Mouse (Mus musculus): Measurements from ENCODE around the gene Map2k7. TPM values are rescaled to one million over a fixed set of nuclear protein-coding genes. Genes with fewer than 3 reads are reported as not detected.

Gene Map2k7
- 15.6 and 18.7 TPM in 2 replicates for polyA plus RNA-seq (2012; rRNA removed)

DNA sequence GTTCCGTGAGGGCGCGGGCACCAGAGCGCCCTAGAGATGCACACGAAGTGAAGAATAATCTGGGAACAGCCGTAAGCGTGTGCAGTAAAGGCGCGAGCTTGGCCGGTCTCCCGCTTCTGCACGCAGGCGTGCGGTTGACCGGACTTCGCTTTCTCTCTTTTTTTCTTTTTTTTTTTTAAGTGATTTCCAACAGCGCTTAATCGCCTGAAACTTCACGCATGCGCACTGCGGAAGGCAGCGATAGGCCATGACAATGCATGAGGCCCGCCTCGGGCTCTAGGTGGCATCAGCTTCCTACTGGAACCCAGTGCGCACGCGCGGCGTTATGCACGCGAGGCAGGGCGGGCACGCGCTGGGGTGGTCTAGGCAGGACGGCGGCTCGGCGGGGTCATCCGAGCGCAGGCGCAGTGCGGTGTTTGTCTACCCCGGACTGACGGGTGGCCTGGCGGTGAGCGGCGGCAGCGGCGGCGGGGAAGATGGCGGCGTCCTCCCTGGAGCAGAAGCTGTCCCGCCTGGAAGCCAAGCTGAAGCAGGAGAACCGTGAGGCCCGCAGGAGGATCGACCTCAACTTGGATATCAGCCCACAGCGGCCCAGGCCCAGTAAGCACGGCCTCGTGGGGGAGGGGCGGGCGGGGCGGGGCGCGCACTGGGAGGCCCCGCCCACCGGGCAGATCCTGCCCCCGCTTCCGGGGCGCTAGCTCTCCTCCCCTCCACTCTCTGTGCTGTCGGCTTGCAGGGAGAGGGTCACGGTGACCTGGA lies at the start of gene Map2k7, which contains the start of gene Gm49320:
Gene Map2k7, plus strand, starts transcription at position 307 of the 759 bp plus-strand sequence.
Gene Gm49320, plus strand, starts transcription at position 432 of the 759 bp plus-strand sequence.
- under 1% methylated on average over 62 of the region's 71 CpGs for WGBS
- peak; percentile 92 for DNase-seq (ENCODE audit: low read depth, low spot score)

DNA sequence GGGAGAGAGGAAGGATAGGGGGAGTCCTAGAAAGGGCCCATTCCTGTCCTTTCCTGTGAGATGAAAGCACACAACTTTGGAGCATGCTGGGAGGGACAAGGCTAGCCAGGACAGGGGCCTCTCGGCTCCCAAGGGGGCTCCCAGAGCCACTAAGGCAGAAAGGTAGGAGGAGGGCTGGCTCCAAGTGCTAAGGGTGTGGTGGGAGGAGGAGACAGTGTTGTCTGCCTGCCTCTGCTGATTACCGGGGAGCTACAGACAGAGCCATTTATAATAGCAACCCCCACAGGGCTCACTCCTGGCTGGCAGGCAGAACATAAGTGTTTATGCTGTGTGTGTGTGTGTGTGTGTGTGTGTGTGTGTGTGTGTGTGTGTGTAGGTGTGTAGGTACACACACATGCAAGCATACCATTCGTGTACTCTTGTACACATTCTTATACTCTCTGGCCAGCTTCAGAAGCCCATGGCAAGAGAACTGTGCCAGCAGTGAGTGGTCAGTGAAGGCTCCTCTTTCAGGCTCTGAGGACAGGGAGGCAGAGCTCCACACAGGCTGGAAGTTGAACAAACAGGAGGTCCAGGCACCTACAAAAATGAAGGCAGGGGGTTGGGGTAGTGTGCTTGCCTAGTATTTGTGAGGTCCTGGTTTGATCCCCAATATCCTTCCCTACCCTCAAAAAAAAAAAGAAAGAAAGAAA lies 49.4 kb upstream of the Map2k7 start:
- WGBS: 40% methylated on average over 3 of the region's 3 CpGs

DNA sequence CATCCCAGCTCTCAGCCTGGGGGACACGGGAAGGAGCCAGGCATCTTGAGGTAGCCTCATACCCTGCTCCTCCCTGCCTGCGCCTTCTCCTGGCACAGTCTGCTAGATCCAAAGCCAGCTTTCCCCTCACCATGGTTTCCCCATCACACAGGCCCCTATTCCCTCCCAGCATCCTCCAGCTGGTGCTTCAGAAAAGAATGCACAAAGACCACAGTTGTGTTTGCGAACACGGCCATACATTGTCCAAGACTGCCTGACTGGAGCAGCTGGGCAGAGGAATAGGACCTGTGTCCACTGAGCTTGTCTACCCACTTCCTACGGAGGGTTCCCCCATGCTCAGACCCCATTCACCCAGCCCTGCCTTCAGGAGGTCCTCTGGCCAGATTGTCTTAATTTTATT lies 46.2 kb upstream of the Map2k7 start:
- WGBS: 78% methylated on average over 5 of the region's 5 CpGs
- no peak for DNase-seq (ENCODE audit: low read depth, low spot score)

More for the DNA sequence above, 49.4 kb upstream of the Map2k7 start:
- DNase-seq (ENCODE audit: low read depth, low spot score): no peak

DNA sequence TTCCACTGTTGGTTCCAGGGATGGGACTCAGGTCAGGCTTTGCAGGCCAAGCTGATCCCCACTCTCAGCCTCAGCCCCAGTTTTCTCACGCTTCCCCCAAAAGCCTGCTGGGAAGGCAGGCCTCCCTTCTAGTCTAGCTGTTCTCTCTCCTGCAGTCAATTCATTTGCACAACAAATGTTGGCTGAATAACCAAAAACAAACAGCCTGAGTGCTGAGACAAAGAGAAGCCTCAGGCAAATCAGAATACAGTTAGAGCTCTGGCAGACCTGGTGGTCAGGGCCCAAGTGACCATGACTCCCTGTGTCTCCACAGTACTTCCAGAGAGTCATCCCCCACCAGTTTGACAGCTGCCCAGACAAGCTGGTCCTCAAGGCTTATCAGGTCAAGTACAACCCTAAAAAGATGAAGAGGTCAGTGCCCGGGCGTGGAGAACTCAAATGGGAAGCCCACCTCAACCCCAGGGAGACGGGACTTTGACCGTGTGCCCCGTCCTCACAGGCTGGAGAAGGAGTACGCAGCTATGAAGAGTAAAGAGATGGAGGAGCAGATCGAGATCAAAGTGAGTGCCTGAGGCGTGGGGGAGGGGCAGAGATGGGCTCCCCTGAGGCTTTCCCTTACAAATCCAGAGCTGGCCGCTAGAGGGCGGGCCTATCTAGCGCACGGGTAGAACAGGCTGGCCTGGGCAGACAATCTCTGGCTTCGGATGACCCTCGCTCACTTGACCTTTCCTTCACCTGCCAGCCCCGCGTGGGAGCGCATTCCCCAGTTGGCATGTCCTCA lies 45.5 kb upstream of the Map2k7 start:
- DNase-seq (ENCODE audit: low read depth, low spot score): no peak
- 19% methylated on average over 18 of the region's 18 CpGs for WGBS

DNA sequence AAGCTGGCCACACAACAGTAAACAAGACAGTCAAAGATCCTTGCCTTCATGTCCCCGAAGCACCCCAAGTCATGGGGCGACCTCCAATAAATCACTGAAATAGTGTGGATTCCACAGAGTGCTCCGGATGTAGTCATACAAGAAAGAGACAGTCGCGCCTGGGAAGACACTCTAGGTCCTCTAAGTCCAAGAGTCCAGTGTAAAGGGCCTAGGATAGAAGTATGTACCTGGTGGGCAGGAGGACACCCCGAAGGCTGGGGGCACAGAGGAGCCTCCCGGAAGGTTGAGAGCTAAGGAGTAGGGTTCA lies 45.0 kb upstream of the Map2k7 start:
- 46% methylated on average over 7 of the region's 7 CpGs for WGBS
- no peak for DNase-seq (ENCODE audit: low read depth, low spot score)

DNA sequence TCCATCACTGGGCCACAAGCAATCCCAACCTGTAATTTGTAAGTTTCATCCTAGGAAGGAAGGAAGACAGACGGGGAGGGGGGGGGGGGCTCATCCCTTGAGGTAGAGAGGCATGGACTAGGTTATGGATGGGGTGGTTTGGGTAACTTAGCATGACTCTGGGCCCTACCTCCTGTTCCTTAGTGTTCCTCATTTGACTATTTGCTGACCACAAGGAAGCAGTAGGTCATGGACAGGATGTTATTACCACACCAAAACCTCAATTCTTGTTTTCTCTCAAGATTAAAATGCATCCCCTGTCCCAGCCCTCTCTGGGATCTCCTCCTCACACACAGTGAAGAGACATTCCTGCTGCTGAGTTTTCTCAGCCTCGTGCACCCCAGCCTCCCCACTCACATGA lies 37.2 kb upstream of the Map2k7 start:
- DNase-seq (ENCODE audit: low read depth, low spot score): no peak
- WGBS: 75% methylated on average over 2 of the region's 2 CpGs

DNA sequence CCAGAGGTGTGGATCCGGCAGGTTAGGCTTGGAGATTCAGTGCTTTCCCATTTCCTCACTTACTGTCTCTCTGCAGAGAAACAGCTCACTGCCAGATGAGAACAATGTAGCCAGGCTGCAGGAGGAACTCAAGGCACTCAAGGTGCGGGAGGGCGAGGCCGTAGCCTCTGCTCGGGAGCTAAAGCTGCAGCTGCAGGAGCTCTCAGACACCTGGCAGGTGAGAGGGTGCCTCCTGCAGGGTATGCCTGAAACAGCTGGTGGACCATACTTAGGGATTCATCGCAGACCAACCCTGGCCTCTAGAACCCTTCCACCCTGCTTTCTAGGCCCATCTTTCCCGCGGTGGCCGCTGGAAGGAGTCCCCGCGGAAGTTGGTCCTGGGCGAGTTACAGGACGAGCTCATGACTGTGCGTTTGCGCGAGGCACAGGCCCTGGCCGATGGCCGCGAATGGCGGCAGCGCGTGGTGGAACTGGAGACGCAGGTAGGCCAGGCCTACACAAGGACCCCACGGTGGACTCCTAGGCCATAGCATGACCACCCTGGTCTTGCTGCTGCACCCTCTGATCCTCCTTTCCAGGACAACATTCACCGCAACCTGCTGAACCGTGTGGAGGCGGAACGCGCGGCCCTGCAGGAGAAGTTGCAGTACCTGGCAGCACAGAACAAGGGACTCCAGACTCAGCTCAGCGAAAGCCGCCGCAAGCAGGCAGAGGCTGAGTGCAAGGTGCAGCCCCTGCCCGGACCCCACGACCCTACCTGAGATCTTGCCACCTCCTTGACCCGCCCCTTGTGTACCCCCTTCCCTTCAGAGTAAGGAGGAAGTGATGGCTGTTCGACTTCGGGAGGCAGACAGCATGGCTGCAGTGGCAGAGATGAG lies 33.1 kb upstream of the Map2k7 start:
- WGBS: 72% methylated on average over 38 of the region's 38 CpGs
- no peak for DNase-seq (ENCODE audit: low read depth, low spot score)

DNA sequence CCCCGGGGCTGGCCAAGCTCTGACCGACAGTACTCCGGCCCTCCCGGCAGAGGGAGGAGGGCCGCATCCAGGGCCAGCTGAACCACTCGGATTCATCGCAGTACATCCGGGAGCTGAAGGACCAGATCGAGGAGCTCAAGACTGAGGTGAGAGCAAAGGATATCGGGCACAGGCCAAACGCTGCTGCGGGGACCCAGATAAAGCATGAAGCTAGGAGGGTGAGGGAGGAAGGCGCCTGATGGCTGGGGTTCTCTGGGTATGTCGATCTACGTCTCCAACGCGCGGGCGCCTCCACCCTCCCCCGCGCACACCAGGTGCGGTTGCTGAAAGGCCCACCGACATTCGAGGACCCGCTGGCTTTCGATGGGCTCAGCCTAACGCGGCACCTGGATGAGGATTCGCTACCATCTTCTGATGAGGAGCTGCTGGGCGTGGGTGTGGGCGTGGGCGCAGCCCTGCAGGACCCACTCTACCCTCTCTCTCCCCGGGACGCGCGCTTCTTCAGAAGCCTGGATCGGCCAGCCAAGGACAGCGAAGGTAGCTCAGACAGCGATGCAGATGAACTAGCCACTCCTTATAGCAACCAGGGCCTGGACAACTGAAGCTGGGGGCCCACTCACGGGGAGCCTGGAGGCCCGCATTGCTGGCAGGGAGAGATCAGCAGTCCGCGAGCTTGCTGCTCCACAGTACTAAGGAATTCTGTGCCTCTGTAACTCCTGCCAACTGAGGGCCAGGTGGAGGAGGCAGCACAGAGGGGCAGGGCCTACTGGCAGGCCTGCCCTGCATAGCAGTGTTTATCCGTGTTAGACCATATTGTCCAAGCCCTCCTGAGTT lies 32.1 kb upstream of the Map2k7 start:
- 62% methylated on average over 44 of the region's 44 CpGs for WGBS

DNA sequence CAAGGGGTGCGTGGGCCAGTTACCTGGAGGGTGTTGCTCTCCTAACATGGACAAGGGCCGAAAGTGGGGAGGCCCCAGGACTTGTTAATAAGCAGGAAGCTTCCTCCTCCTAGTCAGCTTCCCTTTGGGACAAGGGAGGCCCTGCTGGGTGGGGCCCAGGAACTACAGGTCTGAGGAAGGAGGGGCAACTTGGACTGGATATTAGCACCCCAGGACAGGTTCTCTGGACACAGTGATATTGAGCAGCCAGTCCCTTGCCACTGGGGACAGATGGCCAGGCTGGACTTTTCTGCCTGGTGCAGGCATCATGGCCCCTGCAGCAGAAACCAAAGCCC lies 31.6 kb upstream of the Map2k7 start:
- 52% methylated on average over 2 of the region's 2 CpGs for WGBS
- DNase-seq (ENCODE audit: low read depth, low spot score): no peak

More for the DNA sequence above, 32.1 kb upstream of the Map2k7 start:
- no peak for DNase-seq (ENCODE audit: low read depth, low spot score)

DNA sequence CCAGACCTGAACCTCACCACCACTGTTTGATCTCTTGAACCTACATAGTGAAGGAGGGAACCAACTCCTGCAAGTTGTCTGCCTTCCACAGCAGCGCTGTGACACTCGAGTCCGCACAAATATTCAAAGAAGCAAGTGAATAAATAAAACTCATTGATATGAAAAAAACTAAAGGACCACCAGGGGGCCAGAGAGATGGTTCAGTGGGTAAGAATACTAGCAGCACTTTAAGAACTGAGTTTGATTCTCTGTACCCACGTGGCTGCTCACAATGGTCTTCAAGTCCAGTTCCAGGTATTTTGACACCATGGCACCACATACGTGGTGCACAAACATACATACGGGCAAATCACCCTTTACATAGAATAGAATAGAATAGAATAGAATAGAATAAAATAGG lies 27.4 kb upstream of the Map2k7 start:
- WGBS: 72% methylated on average over 6 of the region's 6 CpGs
- DNase-seq (ENCODE audit: low read depth, low spot score): no peak

DNA sequence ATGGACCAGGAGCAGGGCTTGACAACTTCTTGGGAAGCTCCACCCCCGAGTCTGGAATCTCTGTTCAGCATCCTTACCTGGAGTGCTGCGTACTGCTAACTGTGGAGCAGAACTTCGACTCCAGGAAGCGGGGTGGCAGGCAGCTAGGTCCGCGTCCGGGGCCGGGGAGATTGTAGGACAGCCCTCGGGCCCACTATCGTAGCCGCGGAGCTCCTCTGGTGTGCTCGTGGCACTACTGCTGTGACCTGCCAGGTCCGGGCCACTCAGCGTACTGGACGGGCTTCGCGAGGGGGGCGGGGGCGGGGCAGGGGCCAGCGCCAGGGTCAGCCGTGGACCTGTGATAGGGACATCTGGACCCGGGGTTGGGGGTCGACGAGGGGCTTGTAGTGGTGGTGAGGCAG lies 25.7 kb upstream of the Map2k7 start:
- no peak for DNase-seq (ENCODE audit: low read depth, low spot score)
- WGBS: 1% methylated on average over 25 of the region's 25 CpGs

DNA sequence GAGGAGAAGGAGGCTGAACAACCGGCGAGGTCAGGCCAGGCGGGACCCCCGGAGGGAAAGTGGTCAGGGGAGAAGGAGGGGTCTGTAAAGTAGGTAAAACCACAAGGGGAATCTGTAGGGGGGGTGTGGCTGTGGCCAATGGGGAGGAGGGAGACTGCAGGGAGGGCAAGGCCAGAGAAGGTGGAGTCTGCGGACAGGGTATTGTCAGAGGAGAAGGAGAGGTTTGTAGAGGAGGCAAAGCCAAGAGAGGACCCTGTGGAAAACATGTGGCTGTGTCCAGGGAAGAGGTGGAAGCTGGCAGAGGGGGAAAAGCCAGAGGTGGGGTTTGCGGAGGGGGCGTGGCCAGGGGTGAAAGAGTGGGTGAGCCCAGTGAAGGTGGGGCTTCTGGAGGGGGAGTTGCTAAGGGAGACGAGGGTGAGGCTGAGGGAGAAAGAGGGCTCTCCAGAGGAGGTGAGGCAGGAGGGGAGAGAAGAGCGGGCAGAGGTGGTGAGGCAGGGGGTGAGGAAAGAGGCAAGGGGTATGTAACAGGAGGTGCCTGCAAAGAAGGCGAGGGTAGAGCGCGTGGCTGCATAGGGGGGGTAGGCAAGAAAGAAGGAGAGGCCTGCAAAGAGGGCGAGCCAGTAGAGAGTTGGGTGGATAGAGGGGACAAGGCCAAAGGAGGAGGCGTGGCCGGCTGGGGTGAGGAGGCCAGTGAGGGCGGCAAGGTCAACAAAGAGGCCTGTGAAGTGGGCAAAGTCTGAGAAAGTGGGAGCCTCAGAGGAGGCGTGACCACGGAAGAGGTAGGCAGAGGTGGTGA lies 25.1 kb upstream of the Map2k7 start:
- DNase-seq (ENCODE audit: low read depth, low spot score): no peak
- 3% methylated on average over 18 of the region's 18 CpGs for WGBS

DNA sequence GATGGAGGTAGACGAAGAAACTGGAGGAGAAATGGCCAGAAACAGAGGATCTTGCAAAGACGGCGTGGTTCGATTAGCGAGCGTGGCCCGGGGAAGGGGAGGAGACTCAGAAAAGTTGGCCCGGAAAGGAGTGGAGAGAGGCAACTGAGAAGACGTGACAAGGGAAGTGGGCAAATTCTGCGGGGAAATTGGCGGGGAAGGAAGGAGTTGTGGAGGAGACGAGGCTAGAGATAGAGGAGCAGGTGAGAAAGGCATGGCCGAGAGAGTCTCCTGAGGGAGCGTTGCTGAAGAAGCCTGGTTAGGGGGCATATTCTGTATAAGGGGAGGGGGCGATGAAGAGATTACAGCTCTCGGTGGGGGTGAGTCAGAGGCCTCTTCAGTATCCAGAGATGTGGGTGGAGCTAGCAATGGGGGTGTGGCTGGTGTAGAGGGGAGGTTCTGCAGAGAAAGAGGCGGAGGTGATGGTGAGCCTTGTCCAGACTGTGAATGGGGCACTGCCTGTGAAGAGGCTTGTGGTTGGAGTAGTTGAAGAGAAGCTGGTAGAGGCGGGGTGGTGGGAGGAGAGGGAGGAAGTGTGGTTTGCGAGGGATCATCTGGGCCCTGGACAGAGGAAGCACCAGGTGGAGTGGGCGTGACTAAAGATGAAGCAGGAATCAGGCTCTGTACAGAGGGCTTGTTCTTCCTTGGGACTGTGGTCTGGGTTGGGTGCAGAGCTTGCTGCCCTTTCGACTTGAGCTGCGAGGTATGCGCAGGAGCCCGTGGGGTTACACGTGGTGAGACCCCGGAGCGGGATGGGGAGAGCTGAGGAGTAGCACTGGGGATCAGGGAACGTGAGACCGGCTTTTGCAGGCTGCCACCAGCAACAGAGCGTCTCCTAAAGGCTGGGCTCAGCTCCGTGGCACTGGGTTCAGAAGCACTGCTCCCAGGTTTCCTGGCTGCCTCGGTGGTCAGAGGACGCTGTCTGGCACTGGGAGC lies 24.2 kb upstream of the Map2k7 start:
- peak; percentile 67 for DNase-seq (ENCODE audit: low read depth, low spot score)
- WGBS: 6% methylated on average over 33 of the region's 33 CpGs

DNA sequence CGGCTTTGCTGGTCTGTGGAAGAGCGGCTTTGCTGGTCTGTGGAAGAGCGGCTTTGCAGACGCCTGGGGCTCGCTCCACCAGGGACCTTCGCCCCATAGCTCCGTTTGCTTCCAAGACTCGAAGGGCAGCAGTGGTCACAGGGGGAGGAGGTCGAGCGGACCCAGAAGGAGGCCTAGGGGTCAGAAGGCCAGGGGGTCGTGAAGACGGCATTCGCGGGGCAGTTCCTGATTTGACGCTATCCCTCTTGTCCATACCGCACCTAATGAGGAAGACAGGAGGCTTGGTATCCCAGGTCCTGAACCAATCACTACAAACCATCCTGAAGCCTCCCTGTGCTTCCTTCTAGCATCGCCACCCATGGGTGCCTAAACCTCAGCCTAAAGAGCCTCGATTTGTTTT lies 22.2 kb upstream of the Map2k7 start:
- 31% methylated on average over 18 of the region's 18 CpGs for WGBS

DNA sequence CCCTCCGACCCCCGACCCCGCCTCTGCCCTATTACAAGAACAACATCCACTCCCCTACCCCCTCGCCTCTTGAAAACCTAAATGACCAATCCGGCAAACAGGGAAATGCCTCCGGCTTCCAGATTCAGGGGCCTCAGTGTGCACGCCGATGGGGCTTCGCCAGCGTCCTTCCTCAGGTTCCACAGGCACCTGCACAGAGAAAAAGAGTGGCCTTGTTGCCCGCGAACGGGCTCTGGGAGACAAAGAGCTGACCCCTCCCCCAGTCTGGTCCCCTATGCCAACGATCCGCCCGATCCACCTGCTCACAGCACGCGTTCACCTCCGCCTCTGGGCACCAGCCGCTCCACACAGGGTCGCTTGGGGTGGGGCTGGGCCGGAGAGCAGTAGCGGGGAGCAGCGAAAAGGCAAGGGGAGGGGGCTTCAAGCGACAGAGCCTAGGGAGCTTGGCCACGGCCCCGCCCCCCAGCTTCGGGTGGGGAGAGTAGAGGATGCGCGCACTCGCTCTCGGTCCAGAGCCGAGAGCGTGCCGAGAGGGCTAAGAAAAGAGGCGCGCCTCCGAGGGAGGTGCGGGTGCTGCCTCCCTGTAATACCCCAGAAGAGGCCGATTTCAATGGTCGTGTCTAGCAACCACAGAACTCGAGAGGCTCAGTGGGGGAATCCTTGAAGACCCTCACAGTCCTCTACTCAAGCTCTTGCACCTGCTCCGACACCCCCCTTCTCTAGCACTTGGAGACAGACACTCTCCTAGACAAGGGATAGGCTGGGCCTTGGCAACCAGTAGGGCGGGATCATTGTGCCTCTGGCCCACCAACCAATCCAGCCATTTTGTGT lies 21.5 kb upstream of the Map2k7 start, which contains the start of gene Prr36:
Gene Prr36, minus strand, starts transcription at position 669 of the 831 bp plus-strand sequence.
- WGBS: 3% methylated on average over 44 of the region's 44 CpGs
- no peak for DNase-seq (ENCODE audit: low read depth, low spot score)

More for the DNA sequence above, 22.2 kb upstream of the Map2k7 start:
- DNase-seq (ENCODE audit: low read depth, low spot score): no peak

DNA sequence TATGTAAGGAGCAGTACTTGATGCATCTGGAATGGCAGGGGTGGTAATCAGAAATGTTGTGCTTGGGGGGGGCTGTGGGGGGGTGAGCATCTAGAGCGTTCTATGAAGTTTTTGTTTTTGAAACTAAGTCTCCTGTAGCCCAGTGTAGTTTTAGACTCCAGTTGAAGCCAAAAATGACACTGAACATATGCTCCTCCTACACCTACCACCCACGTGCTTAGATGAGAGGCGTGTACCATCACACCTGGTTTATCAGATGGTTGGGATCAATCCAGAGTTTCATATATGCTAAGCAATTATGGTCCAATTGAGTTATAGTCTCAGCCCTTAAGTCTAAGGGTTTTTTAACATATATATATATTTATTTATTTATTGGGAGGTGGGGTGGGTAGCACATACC lies 18.9 kb upstream of the Map2k7 start:
- WGBS: 80% methylated on average over 3 of the region's 3 CpGs
- no peak for DNase-seq (ENCODE audit: low read depth, low spot score)

Data from large intestine, adult 2 months (tissue).